In the genomic region with DNA sequence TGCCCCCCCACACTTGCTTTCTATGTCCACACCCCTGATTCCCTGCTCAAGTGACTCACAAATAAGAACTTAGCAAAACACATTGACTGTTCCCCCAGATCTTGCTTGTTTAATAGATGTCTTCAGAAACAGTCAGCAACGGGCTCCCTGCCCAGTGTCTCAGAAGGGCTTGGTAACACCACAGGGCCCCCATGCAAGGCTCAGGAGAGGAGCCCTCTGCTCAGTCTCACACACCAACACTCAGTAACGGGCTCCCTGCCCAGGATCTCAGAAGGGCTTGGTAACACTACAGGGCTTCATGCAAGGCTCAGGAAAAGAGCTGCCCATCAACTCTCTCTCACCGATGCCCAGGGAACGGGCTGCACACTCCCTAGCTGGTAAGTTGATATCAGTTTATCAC, we compare ENCODE assay signal across 19 mouse cellular contexts. TPM values are rescaled to one million over a fixed set of nuclear protein-coding genes. Genes with fewer than 3 reads are reported as not detected.
A peak's percentile ranks its signal among the peaks of the same experiment; 100 is the strongest.
DNase-seq lines count a peak whose midpoint lies in the region; ATAC-seq lines count a peak whose summit lies in the region.
"Had no signal": no experiment of that assay in that cellular context is flagged by ENCODE, and none has a peak within 500 bp of the region (broad histone marks: within the 10 kb centered on the region; RNA-seq: fewer than 3 reads in every experiment).

No protein-coding gene starts in this region.

- H3K4me1 ChIP-seq in neural tube, embryonic 15.5 days = no peaks in the 10 kb centered on the region
- H3K4me1 ChIP-seq: embryonic facial prominence, embryonic 13.5 days; forebrain, embryonic 12.5 days; hindbrain, embryonic 13.5 days had no signal

- peak; percentile 85 for DNase-seq in heart, adult 11 months
- no peak for DNase-seq in heart, postnatal 10 days
- DNase-seq in neural tube, embryonic 10.5 days (ENCODE audit: extremely low spot score, low spot score) = peak; percentile 6
- DNase-seq in fibroblast of lung, adult 2 months (ENCODE audit: low read depth) = peak; percentile 92
- DNase-seq in layer of hippocampus, adult 9-11 months = no peak
- no peak for DNase-seq in embryo, embryonic 9.5 days (ENCODE audit: extremely low spot score)
- DNase-seq: adrenal gland, postnatal 10 days; cerebellum, adult 11 months; cerebellum, adult 8-10 months; gastrocnemius, postnatal 25 days; heart, adult 18-20 months had no signal

- H3K4me3 ChIP-seq in neural tube, embryonic 15.5 days (replicated peaks) = no peak overlapping the region
- H3K4me3 ChIP-seq: embryonic facial prominence, embryonic 13.5 days; forebrain, embryonic 12.5 days; heart, embryonic 10.5 days; hindbrain, embryonic 13.5 days had no signal

- H3K4me2 ChIP-seq in neural tube, embryonic 15.5 days = no peak overlapping the region
- H3K4me2 ChIP-seq: embryonic facial prominence, embryonic 13.5 days; forebrain, embryonic 12.5 days; hindbrain, embryonic 13.5 days had no signal

- no peaks in the 10 kb centered on the region for H3K27me3 ChIP-seq in neural tube, embryonic 15.5 days (replicated peaks)
- H3K27me3 ChIP-seq: embryonic facial prominence, embryonic 13.5 days; forebrain, embryonic 12.5 days; hindbrain, embryonic 13.5 days had no signal

- intact Hi-C loops in heart, postnatal 10 days (cut with DNase I) = no loop called here

- 86% methylated on average over 4 of the region's 4 CpGs for WGBS in neural tube, embryonic 15.5 days

- no peak overlapping the region for H3K27ac ChIP-seq in neural tube, embryonic 15.5 days (replicated peaks)
- H3K27ac ChIP-seq: embryonic facial prominence, embryonic 13.5 days; forebrain, embryonic 12.5 days; heart, embryonic 10.5 days; hindbrain, embryonic 13.5 days; hindbrain, postnatal 0 days had no signal

- no peak for ATAC-seq in neural tube, embryonic 15.5 days (ENCODE audit: low FRiP score)
- ATAC-seq: forebrain, embryonic 16.5 days; hindbrain, postnatal 0 days had no signal

- H3K36me3 ChIP-seq in neural tube, embryonic 15.5 days = no peaks in the 10 kb centered on the region
- H3K36me3 ChIP-seq: embryonic facial prominence, embryonic 13.5 days; forebrain, embryonic 12.5 days; heart, embryonic 10.5 days; hindbrain, embryonic 13.5 days had no signal

- no peaks in the 10 kb centered on the region for H3K9me3 ChIP-seq in neural tube, embryonic 15.5 days (replicated peaks)
- H3K9me3 ChIP-seq: embryonic facial prominence, embryonic 13.5 days; forebrain, embryonic 12.5 days; heart, embryonic 10.5 days; hindbrain, embryonic 13.5 days had no signal

- no peak overlapping the region for H3K9ac ChIP-seq in neural tube, embryonic 15.5 days (replicated peaks)
- H3K9ac ChIP-seq: embryonic facial prominence, embryonic 13.5 days; forebrain, embryonic 12.5 days; hindbrain, embryonic 13.5 days had no signal

RNA-seq across cellular contexts. Expression of a gene that starts 19.8 kb away (rescaled TPM):
- 1 to 10 TPM; 2.5 to 4.0 TPM for total RNA-seq in heart, postnatal 10 days (2021)
- 5.6 and 6.1 TPM in 2 replicates for polyA plus RNA-seq in neural tube, embryonic 15.5 days (2015; fragmentation: Nextera tagmentation; extraction: Ambion mirVana)
- total RNA-seq: hematopoietic stem cell, adult 5-6 weeks had no signal

Comparison
In these comparisons a context has a peak if more than half of its experiments do, and no peak if none do; other contexts are left out.
1. DNase-seq: peak in heart, adult 11 months (single experiment), neural tube, embryonic 10.5 days (single experiment) and fibroblast of lung, adult 2 months (single experiment); none in heart, postnatal 10 days (0 of 2), layer of hippocampus, adult 9-11 months (single experiment) and embryo, embryonic 9.5 days (single experiment).